In genomic region chr12:54350293-54350692, GRCm38 (mm10) we compare ENCODE assay signal across 19 mouse cellular contexts.
DNase-seq lines count a peak whose midpoint lies in the region; ATAC-seq and TF ChIP-seq lines count a peak whose summit lies in the region.
"Had no signal": no experiment of that assay in that cellular context is flagged by ENCODE, and none has a peak within 500 bp of the region (broad histone marks: within the 10 kb centered on the region; RNA-seq: fewer than 3 reads in every experiment).

No protein-coding gene starts in this region.

- no peaks in the 10 kb centered on the region for H3K36me3 ChIP-seq in heart, embryonic 12.5 days
- no peaks in the 10 kb centered on the region for H3K36me3 ChIP-seq in heart, embryonic 10.5 days
- H3K36me3 ChIP-seq in liver, adult 2 months (ENCODE audit: control insufficient read depth, insufficient read depth, low read length): no peaks in the 10 kb centered on the region
- H3K36me3 ChIP-seq in liver, embryonic 12.5 days: no peaks in the 10 kb centered on the region
- no peaks in the 10 kb centered on the region for H3K36me3 ChIP-seq in neural tube, embryonic 13.5 days
- H3K36me3 ChIP-seq in kidney, embryonic 16.5 days (ENCODE audit: insufficient read depth, low read length): no peaks in the 10 kb centered on the region
- H3K36me3 ChIP-seq: midbrain, embryonic 13.5 days had no signal

- no peak for TF ChIP-seq POLR2A in liver, adult 2 months (IDR thresholded peaks at IDR 0.05; ENCODE audit: extremely low read depth, insufficient read depth, low read length)

- ATAC-seq in heart, embryonic 12.5 days (ENCODE audit: insufficient number of reproducible peaks, low FRiP score): no peak
- ATAC-seq in liver, embryonic 12.5 days: no peak
- ATAC-seq in neural tube, embryonic 13.5 days (ENCODE audit: low read depth): peak; percentile 69; the same call in 1 of the 2 replicates
- no peak for ATAC-seq in kidney, embryonic 16.5 days (ENCODE audit: low FRiP score, low TSS enrichment)
- ATAC-seq: liver, postnatal 0 days; midbrain, embryonic 13.5 days had no signal

- H3K9me3 ChIP-seq in heart, embryonic 12.5 days (replicated peaks): no peaks in the 10 kb centered on the region
- no peaks in the 10 kb centered on the region for H3K9me3 ChIP-seq in heart, embryonic 10.5 days
- H3K9me3 ChIP-seq in liver, embryonic 12.5 days (replicated peaks): no peaks in the 10 kb centered on the region
- H3K9me3 ChIP-seq in neural tube, embryonic 13.5 days: no peaks in the 10 kb centered on the region
- H3K9me3 ChIP-seq in kidney, embryonic 16.5 days (ENCODE audit: low read length): no peaks in the 10 kb centered on the region
- H3K9me3 ChIP-seq: midbrain, embryonic 13.5 days had no signal

- TF ChIP-seq CTCF in liver, adult 2 months (IDR thresholded peaks at IDR 0.05; ENCODE audit: low read depth, low read length): no peak

- H3K27me3 ChIP-seq in heart, embryonic 12.5 days (replicated peaks): no peaks in the 10 kb centered on the region
- no peaks in the 10 kb centered on the region for H3K27me3 ChIP-seq in heart, embryonic 10.5 days (ENCODE audit: insufficient read depth, poor library complexity, severe bottlenecking)
- H3K27me3 ChIP-seq in liver, adult 2 months (ENCODE audit: control insufficient read depth, insufficient read depth, low read length): no peaks in the 10 kb centered on the region
- H3K27me3 ChIP-seq in liver, embryonic 12.5 days (replicated peaks): no peaks in the 10 kb centered on the region
- no peaks in the 10 kb centered on the region for H3K27me3 ChIP-seq in neural tube, embryonic 13.5 days
- no peaks in the 10 kb centered on the region for H3K27me3 ChIP-seq in kidney, embryonic 16.5 days (ENCODE audit: insufficient read depth, low read length)
- H3K27me3 ChIP-seq: midbrain, embryonic 13.5 days had no signal

- no peaks in the 10 kb centered on the region for H3K79me2 ChIP-seq in liver, adult 2 months (ENCODE audit: control insufficient read depth, insufficient read depth, low read length)

- H3K4me2 ChIP-seq in heart, embryonic 12.5 days: no peak overlapping the region
- no peak overlapping the region for H3K4me2 ChIP-seq in liver, embryonic 12.5 days
- no peak overlapping the region for H3K4me2 ChIP-seq in neural tube, embryonic 13.5 days
- H3K4me2 ChIP-seq in kidney, embryonic 16.5 days (replicated peaks; ENCODE audit: low read depth, low read length): no peak overlapping the region
- H3K4me2 ChIP-seq: midbrain, embryonic 13.5 days had no signal

- DNase-seq in heart, embryonic 10.5 days (ENCODE audit: low spot score): no peak
- DNase-seq in liver, adult 2 months (ENCODE audit: extremely low read depth, low read depth, low spot score): peak; percentile 9
- DNase-seq in neural tube, embryonic 10.5 days (ENCODE audit: extremely low spot score, low spot score): no peak
- DNase-seq in thymus, postnatal 25 days: no peak
- DNase-seq: adrenal gland, postnatal 25 days; cerebellum, adult 2 months; cerebellum, postnatal 36 days; gastrocnemius, postnatal 14 days; heart, adult 18-20 months; kidney, adult 8-10 months; kidney, postnatal 25 days; liver, postnatal 0 days; right cerebral cortex, postnatal 4 days; thymus, postnatal 14 days had no signal

- no peak overlapping the region for H3K9ac ChIP-seq in heart, embryonic 12.5 days
- H3K9ac ChIP-seq in liver, adult 2 months (ENCODE audit: low read depth, low read length): no peak overlapping the region
- H3K9ac ChIP-seq in liver, embryonic 12.5 days: no peak overlapping the region
- no peak overlapping the region for H3K9ac ChIP-seq in neural tube, embryonic 13.5 days
- H3K9ac ChIP-seq in kidney, embryonic 16.5 days (replicated peaks; ENCODE audit: low read length): no peak overlapping the region
- H3K9ac ChIP-seq: liver, postnatal 0 days; midbrain, embryonic 13.5 days had no signal

- no peak overlapping the region for H3K4me3 ChIP-seq in heart, embryonic 12.5 days
- H3K4me3 ChIP-seq in heart, embryonic 10.5 days: no peak overlapping the region
- no peak overlapping the region for H3K4me3 ChIP-seq in liver, adult 2 months (ENCODE audit: insufficient read depth, low read depth, low read length)
- no peak overlapping the region for H3K4me3 ChIP-seq in liver, embryonic 12.5 days
- H3K4me3 ChIP-seq in neural tube, embryonic 13.5 days: no peak overlapping the region
- H3K4me3 ChIP-seq in kidney, embryonic 16.5 days (ENCODE audit: low read length): no peak overlapping the region
- H3K4me3 ChIP-seq: midbrain, embryonic 13.5 days had no signal

- 0 out of 2 replicates have a peak overlapping the region, but pooled peaks have one; percentile 9 for H3K27ac ChIP-seq in heart, embryonic 12.5 days (ENCODE audit: poor library complexity, severe bottlenecking)
- no peak overlapping the region for H3K27ac ChIP-seq in heart, embryonic 10.5 days
- no peak overlapping the region for H3K27ac ChIP-seq in liver, adult 2 months (replicated peaks; ENCODE audit: insufficient read depth, low read depth, low read length)
- no peak overlapping the region for H3K27ac ChIP-seq in liver, embryonic 12.5 days
- H3K27ac ChIP-seq in neural tube, embryonic 13.5 days (replicated peaks): no peak overlapping the region
- H3K27ac ChIP-seq in kidney, embryonic 16.5 days (ENCODE audit: low read length): no peak overlapping the region
- H3K27ac ChIP-seq: midbrain, embryonic 13.5 days had no signal

- peaks cover 21% of the 10 kb centered on the region; the same call in 1 of the 2 replicates for H3K4me1 ChIP-seq in heart, embryonic 12.5 days (replicated peaks)
- H3K4me1 ChIP-seq in heart, embryonic 10.5 days: peaks cover 15% of the 10 kb centered on the region; the same call in 1 of the 2 replicates
- no peaks in the 10 kb centered on the region for H3K4me1 ChIP-seq in liver, adult 2 months (ENCODE audit: control insufficient read depth, insufficient read depth, low read length)
- no peaks in the 10 kb centered on the region for H3K4me1 ChIP-seq in liver, embryonic 12.5 days
- peaks cover 34% of the 10 kb centered on the region for H3K4me1 ChIP-seq in neural tube, embryonic 13.5 days (replicated peaks)
- peaks cover 14% of the 10 kb centered on the region; the same call in 1 of the 2 replicates for H3K4me1 ChIP-seq in kidney, embryonic 16.5 days (ENCODE audit: insufficient read depth, low read length)

- WGBS in heart, embryonic 12.5 days: 20% methylated on average over 1 of the region's 1 CpGs
- WGBS in heart, embryonic 10.5 days: 67% methylated on average over 1 of the region's 1 CpGs
- WGBS in liver, adult 2 months: 53% methylated on average over 1 of the region's 1 CpGs
- 30% methylated on average over 1 of the region's 1 CpGs for WGBS in liver, embryonic 12.5 days (ENCODE audit: insufficient replicate concordance)
- WGBS in neural tube, embryonic 13.5 days: 22% methylated on average over 1 of the region's 1 CpGs
- WGBS in kidney, embryonic 16.5 days: 64% methylated on average over 1 of the region's 1 CpGs
